Mouse (Mus musculus) intestine, embryonic 14.5 days (tissue): ENCODE measurements around the gene Irf2. TPM values are rescaled to one million over a fixed set of nuclear protein-coding genes. Genes with fewer than 3 reads are reported as not detected.

Experiments
- ATAC-seq: fragments of 200-750 bp; cut with Nextera tagmentation; replicated peaks from 2 replicates; pipeline ENCODE4 v1.8.0; 2017; ENCODE audit warnings: low read depth, moderate number of reproducible peaks, moderate TSS enrichment, moderate library complexity; ENCODE audit not compliant: low FRiP score, low TSS enrichment
- DNase-seq: peaks from one replicate; pipeline ENCODE4 v3.0.0-alpha.2; 2018; ENCODE audit warnings: low spot score
- H3K27ac ChIP-seq: fragments of 300-500 bp; sonication (generic); 2 replicates; pipeline ENCODE4 v1.5.1; 2014; ENCODE audit warnings: low read depth, mild to moderate bottlenecking, control low read depth
- H3K27me3 ChIP-seq: fragments of 300-500 bp; sonication (generic); replicated peaks from 2 replicates; pipeline ENCODE4 v1.6.1; 2014; ENCODE audit warnings: low read length, control low read depth; ENCODE audit not compliant: control insufficient read depth, insufficient read depth
- H3K36me3 ChIP-seq: fragments of 300-500 bp; sonication (generic); 2 replicates; pipeline ENCODE4 v1.6.1; 2014; ENCODE audit warnings: low read length, control low read depth; ENCODE audit not compliant: control insufficient read depth, insufficient read depth
- H3K4me1 ChIP-seq: fragments of 300-500 bp; sonication (generic); replicated peaks from 2 replicates; pipeline ENCODE4 v1.6.1; 2014; ENCODE audit warnings: low read length, control low read depth, mixed read lengths; ENCODE audit not compliant: control insufficient read depth, insufficient read depth
- H3K4me2 ChIP-seq: fragments of 300-500 bp; sonication (generic); 2 replicates; pipeline ENCODE4 v1.6.1; 2014; ENCODE audit warnings: low read length
- H3K4me3 ChIP-seq: fragments of 300-500 bp; sonication (generic); 2 replicates; pipeline ENCODE4 v1.5.1; 2014; ENCODE audit warnings: low read depth, low read length, control low read depth, mixed read lengths
- H3K9ac ChIP-seq: fragments of 300-500 bp; sonication (generic); 2 replicates; pipeline ENCODE4 v1.6.1; 2014; ENCODE audit warnings: mild to moderate bottlenecking, low read length
- H3K9me3 ChIP-seq: fragments of 300-500 bp; sonication (generic); 2 replicates; pipeline ENCODE4 v1.6.1; 2016; ENCODE audit warnings: low read length, control low read depth; ENCODE audit not compliant: control insufficient read depth
- WGBS: fragments of 180-500 bp; shearing (Covaris S2); extraction: QIAGEN DNeasy Blood & Tissue Kit; methylation state at CpG from one replicate; pipeline ENCODE4 v1.1.7; 2014; 5-methylcytosine and 5-hydroxymethylcytosine counted together
- polyA plus RNA-seq: library from polyadenylated mRNA; unstranded; fragments of >200 nt; fragmentation: Nextera tagmentation; extraction: Ambion mirVana; gene quantifications from 2 replicates; pipeline ENCODE4 v1.2.1, GENCODE M21; 2014

The Irf2 gene
- polyA plus RNA-seq, 1 experiment from 2014 or later, result 25.4 TPM

DNA sequence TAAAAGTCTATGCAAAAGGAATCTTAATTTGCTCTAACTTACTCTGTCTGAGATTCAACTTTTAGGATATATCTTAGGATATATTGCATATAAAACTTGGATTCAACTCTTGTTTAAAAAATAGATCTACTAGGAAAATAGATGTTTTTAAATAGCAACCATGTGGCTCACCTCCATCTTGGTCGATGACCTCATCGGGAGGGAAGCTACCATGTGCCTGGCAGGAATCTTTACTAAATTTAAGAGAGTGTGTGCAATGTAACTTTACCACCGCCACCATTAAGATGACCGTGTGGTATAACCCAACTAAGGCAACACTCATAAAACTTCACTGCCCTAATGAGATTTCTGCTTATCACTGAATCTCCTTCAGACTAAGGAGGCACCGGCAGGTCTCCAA, 14.8 kb downstream of the Irf2 start:
- no peak for DNase-seq
- WGBS, result 77% methylated on average over 5 of the region's 5 CpGs
- no peak overlapping the region for H3K4me2 ChIP-seq
- H3K9ac ChIP-seq, result no peak overlapping the region
- no peaks in the 10 kb centered on the region for H3K9me3 ChIP-seq
- no peak for ATAC-seq
- no peak overlapping the region for H3K4me3 ChIP-seq
- H3K4me1 ChIP-seq, result no peaks in the 10 kb centered on the region; the same call in 1 of the 2 replicates
- H3K27me3 ChIP-seq, result no peaks in the 10 kb centered on the region
- H3K27ac ChIP-seq, result no peak overlapping the region
- 0 out of 2 replicates have a peak, but pooled peaks cover 3% of the 10 kb centered on the region for H3K36me3 ChIP-seq

DNA sequence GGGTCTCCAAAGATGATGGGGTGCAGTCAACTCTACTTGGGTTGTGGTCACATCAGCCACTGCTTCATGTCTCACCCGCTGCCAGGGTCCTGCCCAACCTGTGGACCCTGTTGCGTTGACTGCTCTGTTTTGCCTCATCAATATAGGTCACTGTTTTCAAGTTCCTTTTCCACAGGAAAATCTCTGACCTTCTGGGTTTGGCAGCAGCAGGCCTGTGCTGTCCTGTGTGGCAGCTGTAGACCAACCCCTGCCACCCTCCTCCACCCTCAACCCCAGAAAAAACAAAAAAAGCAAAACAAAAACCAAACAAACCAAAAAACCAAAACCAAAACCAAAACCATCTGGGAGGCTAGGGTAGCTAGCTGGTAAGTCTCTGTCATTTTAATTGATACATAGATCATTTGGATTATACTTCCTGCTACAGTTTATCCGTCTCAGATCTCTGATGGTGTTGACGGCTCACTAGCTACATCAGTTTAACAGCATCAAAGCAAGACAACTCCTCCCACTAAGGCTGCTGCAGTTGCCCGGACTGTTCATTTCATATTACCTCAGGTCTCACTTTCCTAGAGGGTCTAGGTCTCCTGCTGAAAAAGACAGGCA, 16.3 kb downstream of the Irf2 start:
- Histone ChIP-seq H3K9ac (no peak overlapping the region), H3K4me3 (no peak overlapping the region), H3K4me2 (no peak overlapping the region), H3K4me1 (no peaks in the 10 kb centered on the region; the same call in 1 of the 2 replicates), H3K36me3 (0 out of 2 replicates have a peak, but pooled peaks cover 3% of the 10 kb centered on the region), H3K27ac (no peak overlapping the region), H3K9me3 (no peaks in the 10 kb centered on the region), H3K27me3 (no peaks in the 10 kb centered on the region)
- no peak for ATAC-seq
- 76% methylated on average over 5 of the region's 5 CpGs for WGBS
- no peak for DNase-seq

DNA sequence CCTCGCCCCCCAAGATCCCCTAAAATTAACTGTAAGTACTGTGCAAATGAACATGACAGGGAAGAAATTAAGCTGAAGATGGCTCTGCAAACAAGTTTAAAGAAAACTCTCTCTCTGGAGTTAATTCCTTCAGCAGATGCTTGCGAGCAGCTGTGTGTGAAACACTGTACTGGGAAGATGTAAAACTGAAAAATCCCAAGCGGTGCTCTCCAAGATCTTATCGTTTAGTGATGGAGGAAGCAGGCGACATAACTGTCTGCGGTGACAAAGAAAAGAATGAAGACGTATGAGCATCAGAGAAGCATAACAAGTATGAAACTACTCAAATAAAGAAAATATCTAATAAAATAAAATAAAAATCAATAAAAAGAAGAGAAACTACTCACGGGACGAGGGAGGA, 18.1 kb downstream of the Irf2 start:
- Histone ChIP-seq H3K4me3 (no peak overlapping the region), H3K4me1 (no peaks in the 10 kb centered on the region), H3K36me3 (0 out of 2 replicates have a peak, but pooled peaks cover 3% of the 10 kb centered on the region), H3K4me2 (no peak overlapping the region), H3K9ac (no peak overlapping the region), H3K27ac (no peak overlapping the region), H3K9me3 (no peaks in the 10 kb centered on the region), H3K27me3 (no peaks in the 10 kb centered on the region)
- DNase-seq, result no peak
- ATAC-seq, result no peak
- WGBS, result 90% methylated on average over 9 of the region's 9 CpGs

DNA sequence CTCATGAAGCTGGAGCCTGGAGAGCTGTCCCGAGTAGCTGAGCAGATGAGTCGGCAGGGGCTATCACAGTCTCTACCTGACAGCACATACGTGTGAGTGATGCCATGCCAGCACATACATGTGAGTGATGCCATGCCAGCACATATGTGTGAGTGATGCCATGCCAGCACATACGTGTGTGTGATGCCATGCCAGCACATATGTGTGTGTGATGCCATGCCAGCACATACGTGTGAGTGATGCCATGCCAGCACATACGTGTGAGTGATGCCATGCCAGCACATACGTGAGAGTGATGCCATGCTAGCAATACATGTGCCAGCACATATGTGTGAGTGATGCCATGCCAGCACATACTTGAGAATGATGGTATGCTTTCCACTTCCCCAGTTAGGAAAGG, 18.6 kb downstream of the Irf2 start:
- ATAC-seq (no peak), DNase-seq (no peak)
- no peak overlapping the region for H3K4me2 ChIP-seq
- H3K27me3 ChIP-seq, result no peaks in the 10 kb centered on the region
- 89% methylated on average over 7 of the region's 7 CpGs for WGBS
- no peak overlapping the region for H3K4me3 ChIP-seq
- H3K9ac ChIP-seq, result no peak overlapping the region
- H3K36me3 ChIP-seq, result 0 out of 2 replicates have a peak, but pooled peaks cover 3% of the 10 kb centered on the region
- H3K4me1 ChIP-seq, result no peaks in the 10 kb centered on the region
- no peak overlapping the region for H3K27ac ChIP-seq
- no peaks in the 10 kb centered on the region for H3K9me3 ChIP-seq

DNA sequence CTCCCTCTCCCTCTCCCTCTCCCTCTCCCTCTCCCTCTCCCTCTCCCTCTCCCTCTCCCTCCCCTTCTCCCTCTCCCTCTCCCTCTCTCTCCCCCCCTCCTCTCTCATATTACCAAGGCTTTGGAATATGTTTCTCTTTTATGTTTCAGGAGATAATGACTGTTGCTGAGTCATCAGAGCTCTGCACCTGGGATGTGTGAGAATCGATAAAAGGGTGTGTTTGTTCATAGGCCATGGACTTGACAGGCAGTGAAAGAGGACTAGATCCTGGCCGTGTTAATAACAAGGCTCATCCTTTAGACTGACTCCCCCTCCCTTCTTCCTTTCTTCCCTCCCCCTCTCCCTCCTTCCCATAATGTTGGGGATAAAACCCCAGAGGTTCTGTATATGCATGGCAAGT, 19.1 kb downstream of the Irf2 start:
- H3K36me3 ChIP-seq, result 0 out of 2 replicates have a peak, but pooled peaks cover 3% of the 10 kb centered on the region
- H3K9ac ChIP-seq, result no peak overlapping the region
- WGBS, result 56% methylated on average over 2 of the region's 2 CpGs
- no peak overlapping the region for H3K4me2 ChIP-seq
- DNase-seq, result no peak
- H3K27ac ChIP-seq, result no peak overlapping the region
- no peak overlapping the region for H3K4me3 ChIP-seq
- no peaks in the 10 kb centered on the region for H3K4me1 ChIP-seq
- no peaks in the 10 kb centered on the region for H3K27me3 ChIP-seq
- ATAC-seq, result no peak
- H3K9me3 ChIP-seq, result no peaks in the 10 kb centered on the region

DNA sequence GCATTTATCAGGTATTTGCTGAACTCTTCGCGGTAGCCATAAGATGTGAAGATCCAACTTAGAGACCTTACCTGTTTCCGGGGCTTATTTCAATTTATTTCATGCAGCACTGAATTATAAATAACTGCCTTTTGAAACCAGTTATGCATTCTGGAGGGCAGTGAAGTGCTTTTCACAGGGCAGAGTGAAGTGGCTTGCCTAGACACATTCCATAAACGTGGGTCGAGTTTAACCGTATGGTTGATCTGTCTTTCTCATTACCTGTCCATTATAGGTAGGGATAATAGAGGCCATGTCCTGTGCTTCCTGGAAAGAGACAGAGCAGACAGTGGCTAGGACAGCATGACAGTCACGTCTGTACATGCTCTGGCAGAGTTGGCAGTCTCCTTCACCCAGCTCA, 20.0 kb downstream of the Irf2 start:
- Histone ChIP-seq H3K27ac (no peak overlapping the region), H3K36me3 (0 out of 2 replicates have a peak, but pooled peaks cover 3% of the 10 kb centered on the region), H3K9me3 (no peaks in the 10 kb centered on the region), H3K4me1 (no peaks in the 10 kb centered on the region), H3K27me3 (no peaks in the 10 kb centered on the region), H3K4me3 (no peak overlapping the region), H3K4me2 (no peak overlapping the region), H3K9ac (no peak overlapping the region)
- DNase-seq (no peak), ATAC-seq (no peak)
- WGBS, result 93% methylated on average over 7 of the region's 7 CpGs

DNA sequence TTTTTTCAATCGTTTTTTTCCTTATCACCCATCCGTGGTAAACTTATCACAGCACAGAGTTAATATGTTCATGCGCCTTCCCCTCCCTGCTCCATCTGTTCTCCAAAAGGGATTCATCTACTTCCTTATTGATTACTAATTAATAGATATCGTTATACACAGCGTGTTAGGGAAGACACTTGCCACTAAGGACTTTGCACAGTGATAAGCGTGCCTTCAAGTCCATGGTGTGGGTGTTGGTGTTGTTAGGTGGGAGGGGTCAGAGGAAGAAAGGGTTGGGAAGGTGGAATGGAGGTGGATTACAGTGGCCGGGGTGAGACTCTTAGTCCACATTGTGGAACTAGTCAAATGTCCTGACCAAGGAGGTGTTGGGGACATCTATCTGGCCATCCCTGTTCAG, 21.2 kb downstream of the Irf2 start:
- no peak overlapping the region for H3K27ac ChIP-seq
- H3K4me1 ChIP-seq, result no peaks in the 10 kb centered on the region
- WGBS, result 85% methylated on average over 7 of the region's 7 CpGs
- H3K27me3 ChIP-seq, result no peaks in the 10 kb centered on the region
- DNase-seq (no peak), ATAC-seq (peak; percentile 65; the same call in 1 of the 2 replicates)
- H3K4me2 ChIP-seq, result no peak overlapping the region
- no peak overlapping the region for H3K4me3 ChIP-seq
- H3K9ac ChIP-seq, result no peak overlapping the region
- 0 out of 2 replicates have a peak, but pooled peaks cover 3% of the 10 kb centered on the region for H3K36me3 ChIP-seq
- no peaks in the 10 kb centered on the region for H3K9me3 ChIP-seq

DNA sequence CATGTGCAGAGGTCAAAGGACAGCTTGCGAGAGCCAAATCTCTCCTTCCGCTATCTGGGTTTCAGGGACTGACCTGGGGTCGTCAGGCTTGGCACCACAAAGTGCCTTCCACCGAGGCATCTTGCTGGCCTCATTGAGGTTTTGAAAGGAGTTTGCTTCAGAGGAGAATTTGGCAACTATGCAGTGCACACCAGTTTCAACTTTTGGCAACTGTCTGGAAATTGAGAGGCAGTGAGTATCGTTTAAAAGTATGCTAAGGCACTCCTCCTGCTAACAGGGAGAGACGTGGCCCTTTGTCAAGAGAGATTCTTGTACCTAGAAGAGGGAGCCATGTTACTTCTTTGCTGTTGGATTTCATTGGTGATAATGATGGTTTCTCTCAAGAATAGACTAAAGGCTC, 21.9 kb downstream of the Irf2 start:
- Histone ChIP-seq H3K4me2 (no peak overlapping the region), H3K9ac (no peak overlapping the region), H3K27ac (no peak overlapping the region), H3K9me3 (no peaks in the 10 kb centered on the region), H3K4me3 (no peak overlapping the region), H3K36me3 (0 out of 2 replicates have a peak, but pooled peaks cover 3% of the 10 kb centered on the region), H3K27me3 (no peaks in the 10 kb centered on the region), H3K4me1 (no peaks in the 10 kb centered on the region)
- ATAC-seq (no peak), DNase-seq (no peak)
- 79% methylated on average over 6 of the region's 6 CpGs for WGBS
